Mouse (Mus musculus): ENCODE measurements around the gene Ttll11. TPM values are rescaled to one million over a fixed set of nuclear protein-coding genes. Genes with fewer than 3 reads are reported as not detected.
A peak's percentile ranks its signal among the peaks of the same experiment; 100 is the strongest.

Gene Ttll11
- polyA plus RNA-seq, 1 experiment from 2014 or later: 6.1 TPM

GRCm38 (mm10) chr2:35768538-35769238 is 211.0 kb downstream of the Ttll11 start:
- Histone ChIP-seq H3K36me3 (ENCODE audit: control insufficient read depth, insufficient read depth, low read length) (no peaks in the 10 kb centered on the region), H3K9me3 (ENCODE audit: control insufficient read depth, low read length) (no peaks in the 10 kb centered on the region), H3K4me2 (ENCODE audit: low read depth, low read length) (no peak overlapping the region), H3K27me3 (ENCODE audit: control insufficient read depth, insufficient read depth, low read length) (no peaks in the 10 kb centered on the region), H3K27ac (ENCODE audit: low read depth, low read length) (no peak overlapping the region), H3K9ac (replicated peaks; ENCODE audit: low read depth, low read length) (no peak overlapping the region), H3K4me1 (ENCODE audit: control insufficient read depth, insufficient read depth, low read length) (peaks cover 12% of the 10 kb centered on the region; the same call in 1 of the 2 replicates), H3K4me3 (ENCODE audit: low read depth, low read length) (no peak overlapping the region)
- ATAC-seq (ENCODE audit: low read depth): peak; percentile 18; the same call in 1 of the 2 replicates
- 49% methylated on average over 4 of the region's 4 CpGs for WGBS

DNA sequence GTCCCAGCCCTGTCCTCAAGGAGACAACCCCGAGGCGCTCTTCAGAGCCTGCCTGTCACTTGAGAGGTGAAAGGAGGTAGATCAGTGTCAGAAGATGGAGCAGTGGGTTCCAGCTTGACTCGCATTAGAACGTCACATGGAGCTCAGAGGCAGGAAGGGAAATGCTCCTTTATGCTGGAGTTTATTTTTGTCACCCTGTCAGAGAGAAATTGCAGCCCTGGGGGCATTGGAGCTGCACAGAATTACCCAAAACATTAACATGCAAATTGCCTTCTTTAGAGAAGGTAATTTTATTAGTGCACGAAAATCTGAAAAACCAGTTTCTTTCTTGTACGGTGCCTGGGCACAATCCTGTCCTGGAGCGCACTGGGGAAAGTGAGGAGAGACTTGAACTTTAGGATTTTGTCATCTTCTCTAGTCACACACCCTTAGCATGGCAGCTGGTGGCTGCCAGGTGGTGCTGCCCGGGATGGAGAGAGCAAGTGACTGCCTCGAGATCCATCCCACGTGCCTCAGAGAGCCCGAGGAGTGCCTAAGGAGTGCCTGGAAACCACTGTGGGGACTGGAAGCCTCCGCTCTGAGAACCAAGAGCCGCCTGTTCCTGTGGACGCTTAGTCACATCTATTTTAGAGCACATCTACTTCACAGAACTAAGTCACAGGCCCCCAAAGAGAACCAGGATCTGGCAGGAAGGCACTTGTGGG is 211.7 kb downstream of the Ttll11 start:
- Histone ChIP-seq H3K36me3 (ENCODE audit: control insufficient read depth, insufficient read depth, low read length) (no peaks in the 10 kb centered on the region), H3K9ac (replicated peaks; ENCODE audit: low read depth, low read length) (no peak overlapping the region), H3K27ac (ENCODE audit: low read depth, low read length) (no peak overlapping the region), H3K27me3 (ENCODE audit: control insufficient read depth, insufficient read depth, low read length) (no peaks in the 10 kb centered on the region), H3K9me3 (ENCODE audit: control insufficient read depth, low read length) (no peaks in the 10 kb centered on the region), H3K4me3 (ENCODE audit: low read depth, low read length) (no peak overlapping the region), H3K4me1 (ENCODE audit: control insufficient read depth, insufficient read depth, low read length) (peaks cover 12% of the 10 kb centered on the region; the same call in 1 of the 2 replicates), H3K4me2 (ENCODE audit: low read depth, low read length) (no peak overlapping the region)
- whole genome bisulfite sequencing: 22% methylated on average over 14 of the region's 14 CpGs
- peak; percentile 47; the same call in 1 of the 2 replicates for ATAC-seq (ENCODE audit: low read depth)

- no peak for ATAC-seq (ENCODE audit: low read depth)
- no peak overlapping the region for H3K27ac ChIP-seq (ENCODE audit: low read depth, low read length)
- no peaks in the 10 kb centered on the region for H3K9me3 ChIP-seq (ENCODE audit: control insufficient read depth, low read length)
- H3K27me3 ChIP-seq (ENCODE audit: control insufficient read depth, insufficient read depth, low read length): no peaks in the 10 kb centered on the region
- WGBS: 80% methylated on average over 8 of the region's 8 CpGs
- peaks cover 12% of the 10 kb centered on the region; the same call in 1 of the 2 replicates for H3K4me1 ChIP-seq (ENCODE audit: control insufficient read depth, insufficient read depth, low read length)
- H3K4me3 ChIP-seq (ENCODE audit: low read depth, low read length): no peak overlapping the region
- no peak overlapping the region for H3K9ac ChIP-seq (replicated peaks; ENCODE audit: low read depth, low read length)
- no peak overlapping the region for H3K4me2 ChIP-seq (ENCODE audit: low read depth, low read length)
- H3K36me3 ChIP-seq (ENCODE audit: control insufficient read depth, insufficient read depth, low read length): no peaks in the 10 kb centered on the region
Measured at GRCm38 (mm10) chr2:35764328-35764727, 215.4 kb downstream of the Ttll11 start.

DNA sequence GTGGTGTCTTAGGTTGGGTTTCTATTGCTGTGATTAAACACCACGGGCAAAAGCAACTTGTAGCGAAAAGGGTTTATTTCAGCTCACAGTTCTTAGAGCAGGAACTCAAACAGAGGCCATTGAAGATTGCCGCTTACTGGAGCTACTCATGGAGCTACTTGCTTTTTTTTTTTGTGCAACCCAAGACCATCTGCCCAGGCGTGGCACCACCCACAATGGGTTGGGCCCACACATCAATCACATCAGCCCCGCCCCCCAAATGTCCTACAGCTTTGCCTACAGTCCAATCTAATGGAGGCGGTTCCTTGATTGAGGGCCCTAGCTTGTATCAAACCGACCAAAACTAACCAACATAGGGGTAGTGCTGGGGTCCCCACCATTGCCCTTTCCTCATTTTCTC is 215.9 kb downstream of the Ttll11 start:
- no peaks in the 10 kb centered on the region for H3K9me3 ChIP-seq (ENCODE audit: control insufficient read depth, low read length)
- no peak overlapping the region for H3K9ac ChIP-seq (replicated peaks; ENCODE audit: low read depth, low read length)
- H3K4me1 ChIP-seq (ENCODE audit: control insufficient read depth, insufficient read depth, low read length): peaks cover 11% of the 10 kb centered on the region; the same call in 1 of the 2 replicates
- H3K27ac ChIP-seq (ENCODE audit: low read depth, low read length): no peak overlapping the region
- H3K27me3 ChIP-seq (ENCODE audit: control insufficient read depth, insufficient read depth, low read length): no peaks in the 10 kb centered on the region
- H3K36me3 ChIP-seq (ENCODE audit: control insufficient read depth, insufficient read depth, low read length): no peaks in the 10 kb centered on the region
- no peak overlapping the region for H3K4me3 ChIP-seq (ENCODE audit: low read depth, low read length)
- no peak overlapping the region for H3K4me2 ChIP-seq (ENCODE audit: low read depth, low read length)
- ATAC-seq (ENCODE audit: low read depth): no peak
- WGBS: 90% methylated on average over 7 of the region's 7 CpGs

DNA sequence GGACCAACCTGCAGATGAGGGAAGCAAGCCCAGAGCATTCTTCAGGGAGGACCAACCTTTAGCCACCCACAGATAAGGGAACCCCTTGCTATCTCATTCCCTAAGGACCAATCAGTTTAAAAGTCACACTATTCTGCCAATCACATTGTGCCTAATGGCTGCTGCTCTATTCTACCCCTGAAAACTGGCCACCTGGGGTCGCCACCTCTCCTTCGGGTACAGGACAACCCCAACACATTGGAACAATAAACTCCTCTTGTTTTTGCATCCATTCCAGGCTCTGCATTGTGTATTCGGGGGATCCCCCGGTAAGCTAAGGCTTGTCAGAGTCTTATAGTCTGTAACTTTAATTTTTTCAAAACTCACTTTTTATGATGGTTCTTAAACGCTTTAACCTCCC is 218.3 kb downstream of the Ttll11 start:
- no peak for ATAC-seq (ENCODE audit: low read depth)
- Histone ChIP-seq H3K9me3 (ENCODE audit: control insufficient read depth, low read length) (no peaks in the 10 kb centered on the region), H3K27ac (ENCODE audit: low read depth, low read length) (no peak overlapping the region), H3K36me3 (ENCODE audit: control insufficient read depth, insufficient read depth, low read length) (no peaks in the 10 kb centered on the region), H3K4me3 (ENCODE audit: low read depth, low read length) (no peak overlapping the region), H3K9ac (replicated peaks; ENCODE audit: low read depth, low read length) (no peak overlapping the region), H3K4me1 (ENCODE audit: control insufficient read depth, insufficient read depth, low read length) (no peaks in the 10 kb centered on the region), H3K4me2 (ENCODE audit: low read depth, low read length) (no peak overlapping the region), H3K27me3 (ENCODE audit: control insufficient read depth, insufficient read depth, low read length) (no peaks in the 10 kb centered on the region)
- 86% methylated on average over 5 of the region's 5 CpGs for WGBS

GRCm38 (mm10) chr2:35760867-35761266 is 218.8 kb downstream of the Ttll11 start:
- H3K36me3 ChIP-seq (ENCODE audit: control insufficient read depth, insufficient read depth, low read length): no peaks in the 10 kb centered on the region

DNA sequence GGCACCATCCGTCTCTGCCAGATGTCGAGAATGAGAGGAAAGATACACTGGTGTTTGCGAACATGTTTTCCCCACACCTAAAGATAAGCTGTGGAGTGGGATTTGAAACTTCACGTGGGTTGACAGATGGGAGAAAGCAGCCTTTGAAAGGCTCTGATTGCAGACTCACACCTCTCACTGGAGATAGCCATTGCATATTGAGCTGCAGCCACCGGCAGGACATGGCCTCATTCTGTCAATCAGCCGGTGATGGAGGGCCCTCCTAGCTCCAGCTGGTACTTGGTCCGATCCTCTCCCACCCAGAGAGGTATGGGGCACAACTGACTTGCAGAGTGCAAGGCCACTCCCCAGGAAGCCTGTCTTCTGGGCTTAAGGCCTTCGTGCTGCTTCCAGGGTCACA is 219.4 kb downstream of the Ttll11 start:
- no peak for ATAC-seq (ENCODE audit: low read depth)
- WGBS: 71% methylated on average over 8 of the region's 8 CpGs

More at GRCm38 (mm10) chr2:35760867-35761266, 218.8 kb downstream of the Ttll11 start:
- Histone ChIP-seq H3K9me3 (ENCODE audit: control insufficient read depth, low read length) (no peaks in the 10 kb centered on the region), H3K4me2 (ENCODE audit: low read depth, low read length) (no peak overlapping the region), H3K27ac (ENCODE audit: low read depth, low read length) (no peak overlapping the region), H3K4me1 (ENCODE audit: control insufficient read depth, insufficient read depth, low read length) (no peaks in the 10 kb centered on the region), H3K9ac (replicated peaks; ENCODE audit: low read depth, low read length) (no peak overlapping the region), H3K27me3 (ENCODE audit: control insufficient read depth, insufficient read depth, low read length) (no peaks in the 10 kb centered on the region), H3K4me3 (ENCODE audit: low read depth, low read length) (no peak overlapping the region)
- no peak for ATAC-seq (ENCODE audit: low read depth)

DNA sequence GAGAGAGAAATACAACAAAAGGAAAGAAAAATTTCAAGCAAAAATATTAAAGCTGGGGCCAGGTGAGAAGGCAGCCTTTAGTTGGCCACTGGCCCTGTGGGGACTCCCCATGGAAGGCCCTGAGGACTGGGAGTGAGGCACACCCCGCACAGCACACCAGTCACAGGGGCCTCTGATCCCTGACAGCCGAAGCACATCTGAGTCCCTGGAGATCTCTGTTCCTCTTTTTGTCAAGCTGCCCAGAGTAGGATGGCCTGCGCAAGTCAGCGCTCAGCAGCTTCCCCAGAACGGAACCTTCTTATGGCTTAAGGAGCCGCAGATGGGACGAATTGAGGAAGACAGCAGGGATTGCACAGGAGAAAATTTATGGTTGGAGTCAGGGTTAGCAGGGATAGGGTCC is 223.2 kb downstream of the Ttll11 start:
- Histone ChIP-seq H3K4me2 (ENCODE audit: low read depth, low read length) (no peak overlapping the region), H3K27me3 (ENCODE audit: control insufficient read depth, insufficient read depth, low read length) (no peaks in the 10 kb centered on the region), H3K36me3 (ENCODE audit: control insufficient read depth, insufficient read depth, low read length) (no peaks in the 10 kb centered on the region), H3K27ac (ENCODE audit: low read depth, low read length) (no peak overlapping the region), H3K9me3 (ENCODE audit: control insufficient read depth, low read length) (no peaks in the 10 kb centered on the region), H3K9ac (replicated peaks; ENCODE audit: low read depth, low read length) (no peak overlapping the region), H3K4me1 (ENCODE audit: control insufficient read depth, insufficient read depth, low read length) (no peaks in the 10 kb centered on the region), H3K4me3 (ENCODE audit: low read depth, low read length) (no peak overlapping the region)
- WGBS: 43% methylated on average over 7 of the region's 7 CpGs
- ATAC-seq (ENCODE audit: low read depth): no peak; the same call in 1 of the 2 replicates

More for the DNA sequence above, 219.4 kb downstream of the Ttll11 start:
- Histone ChIP-seq H3K4me2 (ENCODE audit: low read depth, low read length) (no peak overlapping the region), H3K9ac (replicated peaks; ENCODE audit: low read depth, low read length) (no peak overlapping the region), H3K9me3 (ENCODE audit: control insufficient read depth, low read length) (no peaks in the 10 kb centered on the region), H3K27me3 (ENCODE audit: control insufficient read depth, insufficient read depth, low read length) (no peaks in the 10 kb centered on the region), H3K36me3 (ENCODE audit: control insufficient read depth, insufficient read depth, low read length) (no peaks in the 10 kb centered on the region), H3K4me1 (ENCODE audit: control insufficient read depth, insufficient read depth, low read length) (no peaks in the 10 kb centered on the region), H3K27ac (ENCODE audit: low read depth, low read length) (no peak overlapping the region), H3K4me3 (ENCODE audit: low read depth, low read length) (no peak overlapping the region)

- Histone ChIP-seq H3K4me1 (ENCODE audit: control insufficient read depth, insufficient read depth, low read length) (peaks cover 9% of the 10 kb centered on the region; the same call in 1 of the 2 replicates), H3K27me3 (ENCODE audit: control insufficient read depth, insufficient read depth, low read length) (no peaks in the 10 kb centered on the region), H3K9ac (replicated peaks; ENCODE audit: low read depth, low read length) (no peak overlapping the region), H3K4me3 (ENCODE audit: low read depth, low read length) (no peak overlapping the region), H3K9me3 (ENCODE audit: control insufficient read depth, low read length) (no peaks in the 10 kb centered on the region), H3K27ac (ENCODE audit: low read depth, low read length) (no peak overlapping the region), H3K4me2 (ENCODE audit: low read depth, low read length) (no peak overlapping the region), H3K36me3 (ENCODE audit: control insufficient read depth, insufficient read depth, low read length) (no peaks in the 10 kb centered on the region)
- no peak for ATAC-seq (ENCODE audit: low read depth)
- 79% methylated on average over 18 of the region's 18 CpGs for whole genome bisulfite sequencing
Measured at GRCm38 (mm10) chr2:35751781-35752505, 227.8 kb downstream of the Ttll11 start.

Data from neural tube, embryonic 14.5 days (tissue).